Mouse (Mus musculus): ENCODE data around the gene Eif4g3.

- no peak for TF ChIP-seq CTCF (IDR thresholded peaks at IDR 0.05; ENCODE audit: insufficient read depth, low read depth, low read length)
- TF ChIP-seq POLR2A (IDR thresholded peaks at IDR 0.05; ENCODE audit: insufficient read depth, low read depth, low read length) = no peak
Observed at GRCm38 (mm10) chr4:137991240-137991639, 1.6 kb upstream of the Eif4g3 start.
